Mouse (Mus musculus): ENCODE measurements around the gene Lonp2.

DNA sequence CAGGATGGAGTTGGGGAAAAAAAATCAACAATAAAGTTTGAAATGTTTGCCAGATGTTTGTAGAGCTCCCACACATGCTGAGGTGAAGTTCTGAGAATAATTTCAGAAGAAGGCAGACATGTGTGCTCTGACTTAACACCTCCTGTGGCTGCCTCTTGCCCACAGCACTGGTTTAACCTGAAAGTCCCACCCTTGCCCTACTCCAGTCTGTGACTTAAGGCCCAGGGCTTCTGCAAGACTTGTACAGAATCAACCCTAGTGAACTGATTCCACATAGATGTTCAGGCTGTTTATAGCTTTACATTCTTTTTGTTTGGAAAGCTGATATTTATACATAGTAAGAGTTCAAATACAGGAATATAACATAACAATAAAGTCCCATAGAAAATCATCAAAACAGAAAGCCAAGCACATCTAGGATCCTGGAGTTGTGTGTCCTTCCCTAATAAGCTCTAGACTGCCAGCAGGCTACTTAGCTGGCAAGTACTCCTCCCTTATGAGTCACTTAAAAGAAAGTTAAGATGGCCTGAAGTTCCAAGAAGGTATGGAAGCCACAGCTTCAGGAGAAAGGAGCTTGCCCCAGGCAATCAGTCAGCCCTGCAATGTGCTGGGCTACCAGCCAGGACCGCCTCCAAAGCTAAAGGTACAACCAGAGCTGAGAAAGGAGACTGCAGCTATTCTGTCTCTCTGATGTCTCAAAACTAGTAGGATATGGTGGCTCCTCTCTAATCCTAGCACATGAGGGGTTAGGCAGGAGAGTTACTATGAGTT lies 146.3 kb downstream of the Lonp2 start:
- TF ChIP-seq CTCF (IDR thresholded peaks at IDR 0.05; ENCODE audit: low read depth, low read length) (no peak), POLR2A (IDR thresholded peaks at IDR 0.05; ENCODE audit: borderline replicate concordance, low read depth, low read length) (no peak)

All from bone marrow macrophage, adult 2 months (primary cell).